Mouse (Mus musculus) thymus, adult 2 months (tissue): ENCODE results near the gene Rpl24. TPM values are rescaled to one million over a fixed set of nuclear protein-coding genes. Genes with fewer than 3 reads are reported as not detected.

Experiments used
- DNase-seq: peaks from one replicate; pipeline ENCODE4 v3.0.0; 2021
- H3K27ac ChIP-seq: fragments of 200-500 bp; 2 replicates; pipeline ENCODE4 v1.5.1; 2012; ENCODE audit warnings: low read length, control low read depth; ENCODE audit not compliant: control insufficient read depth, insufficient read depth
- H3K27me3 ChIP-seq: fragments of 200-500 bp; 2 replicates; pipeline ENCODE4 v1.6.1; 2012; ENCODE audit warnings: mild to moderate bottlenecking, low read length, moderate library complexity, mixed read lengths; ENCODE audit not compliant: control insufficient read depth, insufficient read depth
- H3K36me3 ChIP-seq: fragments of 200-500 bp; 2 replicates; pipeline ENCODE4 v1.6.1; 2012; ENCODE audit warnings: mild to moderate bottlenecking, low read length, moderate library complexity; ENCODE audit not compliant: control insufficient read depth, insufficient read depth
- H3K4me1 ChIP-seq: fragments of 200-500 bp; replicated peaks from 2 replicates; pipeline ENCODE4 v1.6.1; 2012; ENCODE audit warnings: low read length; ENCODE audit not compliant: control insufficient read depth, insufficient read depth
- H3K4me3 ChIP-seq: fragments of 200-500 bp; 2 replicates; pipeline ENCODE4 v1.5.1; 2012; ENCODE audit warnings: mild to moderate bottlenecking, low read length, control low read depth, moderate library complexity; ENCODE audit not compliant: control insufficient read depth, insufficient read depth
- CTCF ChIP-seq: fragments of 200-500 bp; IDR thresholded peaks from 2 replicates; pipeline ENCODE4 v1.5.1; 2012; ENCODE audit warnings: mild to moderate bottlenecking, control low read depth, low read length, moderate library complexity, borderline replicate concordance; ENCODE audit not compliant: control insufficient read depth, poor library complexity, insufficient read depth; ENCODE audit errors: extremely low read depth
- POLR2A ChIP-seq: fragments of 200-500 bp; IDR thresholded peaks from 2 replicates; pipeline ENCODE4 v1.6.1; 2012; ENCODE audit warnings: mild to moderate bottlenecking, low read length, control low read depth, moderate library complexity; ENCODE audit not compliant: control insufficient read depth, poor library complexity, insufficient read depth; ENCODE audit errors: extremely low read depth
- WGBS: fragments of 180-500 bp; shearing (Covaris S2); methylation state at CpG from one replicate; pipeline ENCODE4 v1.1.7; 2018; 5-methylcytosine and 5-hydroxymethylcytosine counted together
- polyA plus RNA-seq: library from polyadenylated mRNA; depleted of rRNA; stranded (reverse); fragments of >200 nt; gene quantifications from 2 replicates; pipeline ENCODE4 v1.2.3, GENCODE M21; 2012; rRNA removed

The Rpl24 gene
- polyA plus RNA-seq: 151 and 184 TPM in 2 replicates

- under 1% methylated on average over 42 of the region's 42 CpGs for WGBS
These were observed at the start of gene Rpl24 for GRCm38 (mm10) chr16:55966212-55966871. Gene Rpl24 (plus strand): TSS chr16:55966275.

GRCm38 (mm10) chr16:55922079-55922478 is 44.0 kb upstream of the Rpl24 start:
- H3K4me1 ChIP-seq: no peaks in the 10 kb centered on the region
- no peaks in the 10 kb centered on the region for H3K27me3 ChIP-seq
- no peak for DNase-seq
- 98% methylated on average over 10 of the region's 10 CpGs for WGBS
- peaks cover 72% of the 10 kb centered on the region for H3K36me3 ChIP-seq
- no peak overlapping the region for H3K4me3 ChIP-seq
- TF ChIP-seq POLR2A: no peak
- no peak for TF ChIP-seq CTCF
- no peak overlapping the region for H3K27ac ChIP-seq

More at GRCm38 (mm10) chr16:55966212-55966871, at the start of gene Rpl24:
- Histone ChIP-seq H3K4me3 (peak within 1 kb of the TSS; percentile 94), H3K36me3 (peaks cover 27% of the 10 kb centered on the region), H3K4me1 (0 out of 2 replicates have a peak, but pooled peaks cover 2% of the 10 kb centered on the region), H3K27ac (peak within 1 kb of the TSS; percentile 72; the same call in 1 of the 2 replicates), H3K27me3 (no peaks in the 10 kb centered on the region)
- DNase-seq: peak; percentile 95
- TF ChIP-seq CTCF: no peak
- TF ChIP-seq POLR2A: no peak

GRCm38 (mm10) chr16:55924010-55924409 is 42.1 kb upstream of the Rpl24 start:
- no peak overlapping the region for H3K4me3 ChIP-seq
- DNase-seq: no peak
- no peak overlapping the region for H3K27ac ChIP-seq
- TF ChIP-seq CTCF (no peak), POLR2A (no peak)
- H3K36me3 ChIP-seq: peaks cover 62% of the 10 kb centered on the region
- WGBS: 71% methylated on average over 4 of the region's 4 CpGs
- H3K4me1 ChIP-seq: no peaks in the 10 kb centered on the region
- H3K27me3 ChIP-seq: no peaks in the 10 kb centered on the region

- H3K4me3 ChIP-seq: peak overlapping the region; percentile 77
- no peak; the same call in 1 of the 2 replicates for TF ChIP-seq POLR2A
- TF ChIP-seq CTCF: no peak
- peaks cover 16% of the 10 kb centered on the region for H3K4me1 ChIP-seq
- WGBS: under 1% methylated on average over 32 of the region's 32 CpGs
- DNase-seq: peak; percentile 74
- H3K27me3 ChIP-seq: no peaks in the 10 kb centered on the region
- peak overlapping the region; percentile 81 for H3K27ac ChIP-seq
- peaks cover 6% of the 10 kb centered on the region for H3K36me3 ChIP-seq
These were observed 32.3 kb upstream of the Rpl24 start for GRCm38 (mm10) chr16:55933681-55934343.

GRCm38 (mm10) chr16:55934453-55935037 is 31.5 kb upstream of the Rpl24 start, which contains the start of gene Cep97:
Gene Cep97 (minus strand): TSS chr16:55934855.
- TF ChIP-seq POLR2A: peak; percentile 90
- TF ChIP-seq CTCF: no peak
- peak within 1 kb of the TSS; percentile 81 for H3K27ac ChIP-seq
- no peaks in the 10 kb centered on the region for H3K27me3 ChIP-seq
- peaks cover 17% of the 10 kb centered on the region for H3K4me1 ChIP-seq
- peak within 1 kb of the TSS; percentile 77 for H3K4me3 ChIP-seq
- peak; percentile 92 for DNase-seq
- no peaks in the 10 kb centered on the region; the same call in 1 of the 2 replicates for H3K36me3 ChIP-seq
- under 1% methylated on average over 24 of the region's 24 CpGs for WGBS

GRCm38 (mm10) chr16:55938761-55939160 is 27.3 kb upstream of the Rpl24 start:
- Histone ChIP-seq H3K4me1 (peaks cover 7% of the 10 kb centered on the region), H3K4me3 (no peak overlapping the region), H3K27me3 (no peaks in the 10 kb centered on the region), H3K36me3 (no peaks in the 10 kb centered on the region), H3K27ac (no peak overlapping the region)
- DNase-seq: no peak
- TF ChIP-seq POLR2A: no peak
- no peak for TF ChIP-seq CTCF
- 95% methylated on average over 4 of the region's 4 CpGs for WGBS
